Mouse (Mus musculus) spleen, adult 2 months (tissue): ENCODE measurements around the gene Zfp764. TPM values are rescaled to one million over a fixed set of nuclear protein-coding genes. Genes with fewer than 3 reads are reported as not detected.

Source experiments
- DNase-seq, 2 experiments: peaks; one replicate each; pipeline versions ENCODE4 v3.0.0 to v3.0.0-alpha.2; 2012 to 2021; ENCODE audit warnings: low spot score in 2 of 2, low read depth in 1 of 2
- H3K27ac ChIP-seq: fragments of 200-500 bp; 2 replicates; pipeline ENCODE4 v1.5.1; 2012; ENCODE audit warnings: low read length, inconsistent platforms; ENCODE audit not compliant: insufficient read depth
- H3K27me3 ChIP-seq: fragments of 200-500 bp; 2 replicates; pipeline ENCODE4 v1.6.1; 2012; ENCODE audit warnings: mild to moderate bottlenecking, moderate library complexity, low read length, inconsistent platforms; ENCODE audit not compliant: control insufficient read depth, insufficient read depth
- H3K36me3 ChIP-seq: fragments of 200-500 bp; 2 replicates; pipeline ENCODE4 v1.6.1; 2012; ENCODE audit warnings: mild to moderate bottlenecking, low read length, inconsistent platforms; ENCODE audit not compliant: control insufficient read depth, insufficient read depth
- H3K4me1 ChIP-seq: fragments of 200-500 bp; 2 replicates; pipeline ENCODE4 v1.6.1; 2011; ENCODE audit warnings: inconsistent platforms; ENCODE audit not compliant: control insufficient read depth, insufficient read depth, insufficient read length
- H3K4me3 ChIP-seq: fragments of 200-500 bp; 2 replicates; pipeline ENCODE4 v1.5.1; 2011; ENCODE audit warnings: mild to moderate bottlenecking, inconsistent platforms; ENCODE audit not compliant: insufficient read depth, insufficient read length; ENCODE audit errors: extremely low read depth
- CTCF ChIP-seq: fragments of 200-500 bp; IDR thresholded peaks from 2 replicates; pipeline ENCODE4 v1.5.1; 2011; ENCODE audit warnings: mild to moderate bottlenecking, inconsistent platforms; ENCODE audit not compliant: insufficient read depth, insufficient read length, insufficient replicate concordance; ENCODE audit errors: extremely low read depth
- POLR2A ChIP-seq: fragments of 200-500 bp; IDR thresholded peaks from 2 replicates; pipeline ENCODE4 v1.6.1; 2011; ENCODE audit warnings: low read depth, low read length, inconsistent platforms
- WGBS: fragments of 180-500 bp; shearing (Covaris S2); methylation state at CpG from one replicate; pipeline ENCODE4 v1.1.7; 2018; 5-methylcytosine and 5-hydroxymethylcytosine counted together
- polyA plus RNA-seq: library from polyadenylated mRNA; depleted of rRNA; stranded (reverse); fragments of >200 nt; gene quantifications from 2 replicates; pipeline ENCODE4 v1.2.3, GENCODE M21; 2012; rRNA removed

Gene Zfp764
- polyA plus RNA-seq, 1 experiment = 6.1 TPM

- TF ChIP-seq POLR2A (no peak), CTCF (no peak)
- Histone ChIP-seq H3K27me3 (no peaks in the 10 kb centered on the region), H3K36me3 (no peaks in the 10 kb centered on the region), H3K4me3 (no peak overlapping the region), H3K4me1 (no peaks in the 10 kb centered on the region), H3K27ac (no peak overlapping the region)
- DNase-seq = no peak
- 68% methylated on average over 13 of the region's 13 CpGs for WGBS
These were observed 45.2 kb downstream of the Zfp764 start for GRCm38 (mm10) chr7:127361449-127361848.

GRCm38 (mm10) chr7:127360265-127360664, 46.4 kb downstream of the Zfp764 start:
- WGBS = 69% methylated on average over 4 of the region's 4 CpGs
- Histone ChIP-seq H3K27ac (no peak overlapping the region), H3K27me3 (no peaks in the 10 kb centered on the region), H3K36me3 (no peaks in the 10 kb centered on the region), H3K4me1 (no peaks in the 10 kb centered on the region), H3K4me3 (no peak overlapping the region)
- TF ChIP-seq CTCF = no peak
- no peak for TF ChIP-seq POLR2A
- no peak for DNase-seq

GRCm38 (mm10) chr7:127358472-127358871, 48.1 kb downstream of the Zfp764 start:
- 80% methylated on average over 4 of the region's 4 CpGs for WGBS
- Histone ChIP-seq H3K4me1 (no peaks in the 10 kb centered on the region), H3K36me3 (no peaks in the 10 kb centered on the region), H3K4me3 (no peak overlapping the region), H3K27me3 (no peaks in the 10 kb centered on the region; the same call in 1 of the 2 replicates), H3K27ac (no peak overlapping the region)
- TF ChIP-seq POLR2A (no peak), CTCF (no peak)
- no peak for DNase-seq

- Histone ChIP-seq H3K27me3 (no peaks in the 10 kb centered on the region; the same call in 1 of the 2 replicates), H3K27ac (no peak overlapping the region), H3K4me3 (no peak overlapping the region), H3K36me3 (no peaks in the 10 kb centered on the region), H3K4me1 (no peaks in the 10 kb centered on the region)
- WGBS = 75% methylated on average over 2 of the region's 2 CpGs
- TF ChIP-seq POLR2A (no peak), CTCF (no peak)
- no peak for DNase-seq
These were observed 48.8 kb downstream of the Zfp764 start for GRCm38 (mm10) chr7:127357871-127358270.

- H3K36me3 ChIP-seq = no peaks in the 10 kb centered on the region
- no peak overlapping the region for H3K4me3 ChIP-seq
- no peaks in the 10 kb centered on the region; the same call in 1 of the 2 replicates for H3K27me3 ChIP-seq
- no peak for DNase-seq
- H3K27ac ChIP-seq = no peak overlapping the region
- WGBS = 66% methylated on average over 3 of the region's 3 CpGs
- TF ChIP-seq POLR2A = no peak
- no peak for TF ChIP-seq CTCF
- no peaks in the 10 kb centered on the region for H3K4me1 ChIP-seq
These were observed 50.8 kb downstream of the Zfp764 start for GRCm38 (mm10) chr7:127355796-127356195.

Other genes with a start within 250 kb of the Zfp764 start
- 22.7 and 26.4 TPM in 2 replicates for gene Cd2bp2, start 210.8 kb downstream of the Zfp764 start, polyA plus RNA-seq
- gene Tbc1d10b, start 198.4 kb downstream of the Zfp764 start, polyA plus RNA-seq = 33.0 and 34.3 TPM in 2 replicates
- gene Mylpf, start 197.9 kb downstream of the Zfp764 start, polyA plus RNA-seq = 1.2 and 5.2 TPM in 2 replicates
- gene Zfp553, start 173.8 kb downstream of the Zfp764 start, polyA plus RNA-seq = 9.2 and 12.9 TPM in 2 replicates
- 280 and 335 TPM in 2 replicates for gene Sept1, start 173.7 kb downstream of the Zfp764 start, polyA plus RNA-seq
- gene Zfp771, start 162.5 kb downstream of the Zfp764 start, polyA plus RNA-seq = 35.6 and 68.3 TPM in 2 replicates
- gene Dctpp1, start 146.1 kb downstream of the Zfp764 start, polyA plus RNA-seq = 30.8 and 37.5 TPM in 2 replicates
- 12.9 and 16.0 TPM in 2 replicates for gene Sephs2, start 132.8 kb downstream of the Zfp764 start, polyA plus RNA-seq
- 92.1 and 105 TPM in 2 replicates for gene Itgal, start 110.6 kb downstream of the Zfp764 start, polyA plus RNA-seq
- gene Zfp768, start 61.2 kb downstream of the Zfp764 start, polyA plus RNA-seq = 7.8 and 12.1 TPM in 2 replicates
- gene Zfp747, start 30.8 kb downstream of the Zfp764 start, polyA plus RNA-seq = 7.2 and 10.0 TPM in 2 replicates
- gene 9130019O22Rik, start 19.7 kb downstream of the Zfp764 start, polyA plus RNA-seq = 3.2 and 3.7 TPM in 2 replicates
- 4.3 and 6.4 TPM in 2 replicates for gene E430018J23Rik, start 13.2 kb downstream of the Zfp764 start, polyA plus RNA-seq
- 24.9 and 35.9 TPM in 2 replicates for gene Zfp688, start 15.2 kb upstream of the Zfp764 start, polyA plus RNA-seq
- 4.1 and 6.2 TPM in 2 replicates for gene Zfp689, start 42.3 kb upstream of the Zfp764 start, polyA plus RNA-seq
- gene Prr14, start 52.8 kb upstream of the Zfp764 start, polyA plus RNA-seq = 76.5 and 84.4 TPM in 2 replicates
- gene Fbrs, start 72.4 kb upstream of the Zfp764 start, polyA plus RNA-seq = 56.1 and 61.0 TPM in 2 replicates
- gene Srcap, start 105.2 kb upstream of the Zfp764 start, polyA plus RNA-seq = 37.7 and 38.5 TPM in 2 replicates
- gene Gm42715, start 112.8 kb upstream of the Zfp764 start, polyA plus RNA-seq = 12.0 and 14.6 TPM in 2 replicates
- 4.8 TPM in 2 replicates for gene Tmem265, start 154.6 kb upstream of the Zfp764 start, polyA plus RNA-seq
- gene Phkg2, start 166.5 kb upstream of the Zfp764 start, polyA plus RNA-seq = 79.5 and 91.4 TPM in 2 replicates
- gene Ccdc189, start 181.8 kb upstream of the Zfp764 start, polyA plus RNA-seq = 1.6 and 2.2 TPM in 2 replicates
- gene Rnf40, start 181.9 kb upstream of the Zfp764 start, polyA plus RNA-seq = 25.8 and 29.3 TPM in 2 replicates
- gene Zfp629, start 209.0 kb upstream of the Zfp764 start, polyA plus RNA-seq = 4.9 and 5.4 TPM in 2 replicates